Mouse (Mus musculus) heart, embryonic 10.5 days (tissue): Measurements from ENCODE around the gene Gria3. TPM values are rescaled to one million over a fixed set of nuclear protein-coding genes. Genes with fewer than 3 reads are reported as not detected.
A peak's percentile ranks its signal among the peaks of the same experiment; 100 is the strongest.

Experiments used
- DNase-seq: peaks from one replicate; pipeline ENCODE4 v3.0.0-alpha.2; 2017; ENCODE audit warnings: low spot score
- H3K27ac ChIP-seq: fragments of 300-500 bp; sonication (generic); 2 replicates; pipeline ENCODE4 v1.5.1; 2016; ENCODE audit warnings: mild to moderate bottlenecking
- H3K27me3 ChIP-seq: fragments of 300-500 bp; sonication (generic); 2 replicates; pipeline ENCODE4 v1.6.1; 2016; ENCODE audit warnings: mild to moderate bottlenecking; ENCODE audit not compliant: poor library complexity, insufficient read depth, severe bottlenecking
- H3K36me3 ChIP-seq: fragments of 300-500 bp; sonication (generic); 2 replicates; pipeline ENCODE4 v1.6.1; 2016; ENCODE audit warnings: mild to moderate bottlenecking, moderate library complexity
- H3K4me1 ChIP-seq: fragments of 300-500 bp; sonication (generic); 2 replicates; pipeline ENCODE4 v1.6.1; 2016; ENCODE audit warnings: mild to moderate bottlenecking
- H3K4me3 ChIP-seq: fragments of 300-500 bp; sonication (generic); 2 replicates; pipeline ENCODE4 v1.5.1; 2016; ENCODE audit warnings: mild to moderate bottlenecking, moderate library complexity
- H3K9me3 ChIP-seq: fragments of 300-500 bp; sonication (generic); 2 replicates; pipeline ENCODE4 v1.6.1; 2016; ENCODE audit warnings: mild to moderate bottlenecking, moderate library complexity
- WGBS: fragments of 180-500 bp; shearing (Covaris S2); methylation state at CpG from one replicate; pipeline ENCODE4 v1.1.7; 2016; 5-methylcytosine and 5-hydroxymethylcytosine counted together
- polyA plus RNA-seq: library from polyadenylated mRNA; unstranded; fragments of >200 nt; fragmentation: Nextera tagmentation; extraction: Ambion mirVana; gene quantifications from 2 replicates; pipeline ENCODE4 v1.2.1, GENCODE M21; 2016

Gria3 gene
- 4.3 and 7.2 TPM in 2 replicates for polyA plus RNA-seq

GRCm38 (mm10) chrX:41400058-41400904, at the start of gene Gria3:
Gene Gria3 (plus strand): TSS chrX:41400854.
- WGBS: 12% methylated on average over 21 of the region's 21 CpGs
- no peaks in the 10 kb centered on the region for H3K36me3 ChIP-seq

GRCm38 (mm10) chrX:41387086-41387485, 13.6 kb upstream of the Gria3 start:
- Histone ChIP-seq H3K36me3 (no peaks in the 10 kb centered on the region), H3K4me1 (no peaks in the 10 kb centered on the region), H3K9me3 (no peaks in the 10 kb centered on the region), H3K27me3 (no peaks in the 10 kb centered on the region), H3K4me3 (no peak overlapping the region), H3K27ac (no peak overlapping the region)
- DNase-seq: no peak
- 50% methylated on average over 7 of the region's 7 CpGs for WGBS

More at GRCm38 (mm10) chrX:41400058-41400904, at the start of gene Gria3:
- H3K27ac ChIP-seq: peak within 1 kb of the TSS; percentile 62; the same call in 1 of the 2 replicates
- no peaks in the 10 kb centered on the region for H3K9me3 ChIP-seq
- H3K4me1 ChIP-seq: no peaks in the 10 kb centered on the region
- H3K27me3 ChIP-seq: no peaks in the 10 kb centered on the region
- H3K4me3 ChIP-seq: peak within 1 kb of the TSS; percentile 59
- no peak for DNase-seq

GRCm38 (mm10) chrX:41389079-41389478, 11.6 kb upstream of the Gria3 start:
- Histone ChIP-seq H3K4me3 (no peak overlapping the region), H3K27me3 (no peaks in the 10 kb centered on the region), H3K36me3 (no peaks in the 10 kb centered on the region), H3K9me3 (no peaks in the 10 kb centered on the region), H3K27ac (no peak overlapping the region), H3K4me1 (no peaks in the 10 kb centered on the region)
- no peak for DNase-seq
- WGBS: 83% methylated on average over 1 of the region's 1 CpGs

- DNase-seq: no peak
- H3K4me3 ChIP-seq: no peak overlapping the region
These were observed 2.2 kb upstream of the Gria3 start for GRCm38 (mm10) chrX:41398482-41398881.

GRCm38 (mm10) chrX:41401186-41401585, 532 bp downstream of the Gria3 start:
- no peaks in the 10 kb centered on the region for H3K4me1 ChIP-seq
- H3K27ac ChIP-seq: peak overlapping the region; percentile 62; the same call in 1 of the 2 replicates
- no peaks in the 10 kb centered on the region for H3K27me3 ChIP-seq
- WGBS: 25% methylated on average over 16 of the region's 17 CpGs
- no peaks in the 10 kb centered on the region for H3K36me3 ChIP-seq
- DNase-seq: no peak
- no peaks in the 10 kb centered on the region for H3K9me3 ChIP-seq
- H3K4me3 ChIP-seq: peak overlapping the region; percentile 59

More at GRCm38 (mm10) chrX:41398482-41398881, 2.2 kb upstream of the Gria3 start:
- H3K9me3 ChIP-seq: no peaks in the 10 kb centered on the region
- H3K27ac ChIP-seq: no peak overlapping the region
- H3K27me3 ChIP-seq: no peaks in the 10 kb centered on the region
- no peaks in the 10 kb centered on the region for H3K4me1 ChIP-seq
- H3K36me3 ChIP-seq: no peaks in the 10 kb centered on the region

- Histone ChIP-seq H3K27me3 (no peaks in the 10 kb centered on the region), H3K36me3 (no peaks in the 10 kb centered on the region), H3K4me1 (no peaks in the 10 kb centered on the region), H3K27ac (peak overlapping the region; percentile 62), H3K9me3 (no peaks in the 10 kb centered on the region), H3K4me3 (peak overlapping the region; percentile 59)
- 9% methylated on average over 20 of the region's 20 CpGs for WGBS
- no peak for DNase-seq
These were observed 1.1 kb downstream of the Gria3 start for GRCm38 (mm10) chrX:41401590-41402240.

- H3K36me3 ChIP-seq: no peaks in the 10 kb centered on the region
- WGBS: 16% methylated on average over 6 of the region's 6 CpGs
- H3K9me3 ChIP-seq: no peaks in the 10 kb centered on the region
- DNase-seq: no peak
- no peaks in the 10 kb centered on the region for H3K27me3 ChIP-seq
- no peaks in the 10 kb centered on the region for H3K4me1 ChIP-seq
- no peak overlapping the region; the same call in 1 of the 2 replicates for H3K27ac ChIP-seq
- peak overlapping the region; percentile 59 for H3K4me3 ChIP-seq
These were observed 2.0 kb downstream of the Gria3 start for GRCm38 (mm10) chrX:41402656-41403055.

GRCm38 (mm10) chrX:41406288-41406687, 5.6 kb downstream of the Gria3 start:
- WGBS: 70% methylated on average over 9 of the region's 9 CpGs
- no peaks in the 10 kb centered on the region for H3K4me1 ChIP-seq
- no peaks in the 10 kb centered on the region for H3K27me3 ChIP-seq
- no peak overlapping the region for H3K27ac ChIP-seq
- no peaks in the 10 kb centered on the region for H3K36me3 ChIP-seq
- no peaks in the 10 kb centered on the region for H3K9me3 ChIP-seq
- no peak for DNase-seq
- no peak overlapping the region for H3K4me3 ChIP-seq

- 50% methylated on average over 1 of the region's 1 CpGs for WGBS
- Histone ChIP-seq H3K27ac (no peak overlapping the region), H3K4me1 (no peaks in the 10 kb centered on the region), H3K36me3 (no peaks in the 10 kb centered on the region), H3K4me3 (no peak overlapping the region), H3K27me3 (no peaks in the 10 kb centered on the region), H3K9me3 (no peaks in the 10 kb centered on the region)
- DNase-seq: no peak
These were observed 9.1 kb downstream of the Gria3 start for GRCm38 (mm10) chrX:41409791-41410190.

GRCm38 (mm10) chrX:41425651-41426050, 25.0 kb downstream of the Gria3 start:
- no peak for DNase-seq
- H3K9me3 ChIP-seq: no peaks in the 10 kb centered on the region
- 66% methylated on average over 6 of the region's 6 CpGs for WGBS
- H3K4me3 ChIP-seq: no peak overlapping the region
- H3K27me3 ChIP-seq: no peaks in the 10 kb centered on the region
- no peaks in the 10 kb centered on the region for H3K4me1 ChIP-seq
- no peaks in the 10 kb centered on the region for H3K36me3 ChIP-seq
- H3K27ac ChIP-seq: no peak overlapping the region

GRCm38 (mm10) chrX:41428011-41428410, 27.4 kb downstream of the Gria3 start:
- no peak overlapping the region for H3K27ac ChIP-seq
- WGBS: 81% methylated on average over 5 of the region's 5 CpGs
- H3K27me3 ChIP-seq: no peaks in the 10 kb centered on the region
- H3K36me3 ChIP-seq: no peaks in the 10 kb centered on the region
- H3K9me3 ChIP-seq: no peaks in the 10 kb centered on the region
- H3K4me1 ChIP-seq: no peaks in the 10 kb centered on the region
- no peak overlapping the region for H3K4me3 ChIP-seq
- no peak for DNase-seq

GRCm38 (mm10) chrX:41435541-41435940, 34.9 kb downstream of the Gria3 start:
- Histone ChIP-seq H3K27ac (no peak overlapping the region), H3K4me1 (no peaks in the 10 kb centered on the region), H3K36me3 (no peaks in the 10 kb centered on the region), H3K4me3 (no peak overlapping the region), H3K27me3 (no peaks in the 10 kb centered on the region), H3K9me3 (no peaks in the 10 kb centered on the region)
- 19% methylated on average over 1 of the region's 1 CpGs for WGBS
- DNase-seq: no peak

GRCm38 (mm10) chrX:41438841-41439240, 38.2 kb downstream of the Gria3 start:
- no peak overlapping the region for H3K4me3 ChIP-seq
- 70% methylated on average over 5 of the region's 5 CpGs for WGBS
- no peaks in the 10 kb centered on the region for H3K9me3 ChIP-seq
- H3K36me3 ChIP-seq: no peaks in the 10 kb centered on the region
- no peak for DNase-seq
- H3K27me3 ChIP-seq: no peaks in the 10 kb centered on the region
- no peaks in the 10 kb centered on the region for H3K4me1 ChIP-seq
- H3K27ac ChIP-seq: no peak overlapping the region
